Mouse (Mus musculus): ENCODE data around the gene Zfp141. TPM values are rescaled to one million over a fixed set of nuclear protein-coding genes. Genes with fewer than 3 reads are reported as not detected.

The Zfp141 gene
- total RNA-seq (2023) = 33.1 TPM

DNA sequence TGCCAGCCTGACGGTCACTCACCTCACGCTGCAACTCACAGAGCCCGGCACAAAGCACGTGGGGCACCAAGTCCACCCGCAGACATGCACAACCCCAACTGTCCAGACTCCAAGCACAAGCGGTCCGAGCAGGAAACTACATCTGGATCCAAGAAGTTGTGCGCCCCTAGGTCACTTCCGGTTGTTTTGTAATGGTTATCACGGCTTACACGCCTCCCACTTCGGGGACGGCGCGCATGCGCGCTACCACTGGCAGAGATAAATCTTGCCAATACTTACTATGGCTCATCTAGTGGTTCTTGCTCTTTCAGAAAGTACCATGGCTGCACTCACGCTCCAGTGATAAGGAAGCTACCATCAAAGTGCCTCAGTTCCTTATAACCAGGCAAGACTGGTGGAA is at the start of gene Zfp141:
Zfp141 (minus strand) TSS at position 153 of the 400 bp plus-strand sequence.

GRCm38 (mm10) chr7:42447850-42448249 is 57.7 kb downstream of the Zfp141 start, which contains the start of gene 4933421I07Rik:
Gene 4933421I07Rik (minus strand): TSS chr7:42448120.

Other genes starting within 250 kb of the Zfp141 start
- not detected for gene Vmn2r61, start 245.7 kb downstream of the Zfp141 start, total RNA-seq (2023)
- not detected for gene 4933421I07Rik, start 57.6 kb downstream of the Zfp141 start, total RNA-seq (2023)
- not detected for gene Gm21028, start 72.8 kb upstream of the Zfp141 start, total RNA-seq (2023)
- 0.41 TPM for gene Zfp977, start 86.8 kb upstream of the Zfp141 start, total RNA-seq (2023)
- gene Zfp976, start 136.8 kb upstream of the Zfp141 start, total RNA-seq (2023) = 0.35 TPM
- 2.2 TPM for gene Zfp975, start 187.0 kb upstream of the Zfp141 start, total RNA-seq (2023)
- gene Gm17067, start 221.3 kb upstream of the Zfp141 start, total RNA-seq (2023) = not detected

All from CD4-positive naive resting alpha-beta T cell, adult 57 days (primary cell).